Mouse (Mus musculus): Measurements from ENCODE around the gene Irf2bp2.

Gene Irf2bp2

GRCm38 (mm10) chr8:126538648-126539354 is 55.0 kb downstream of the Irf2bp2 start:
- no peak for DNase-seq (ENCODE audit: low read depth, low spot score)
